Mouse (Mus musculus): ENCODE data around the gene Prkce. TPM values are rescaled to one million over a fixed set of nuclear protein-coding genes. Genes with fewer than 3 reads are reported as not detected.

Gene Prkce
- polyA plus RNA-seq, 2 experiments = 0.32 to 0.37 TPM

DNA sequence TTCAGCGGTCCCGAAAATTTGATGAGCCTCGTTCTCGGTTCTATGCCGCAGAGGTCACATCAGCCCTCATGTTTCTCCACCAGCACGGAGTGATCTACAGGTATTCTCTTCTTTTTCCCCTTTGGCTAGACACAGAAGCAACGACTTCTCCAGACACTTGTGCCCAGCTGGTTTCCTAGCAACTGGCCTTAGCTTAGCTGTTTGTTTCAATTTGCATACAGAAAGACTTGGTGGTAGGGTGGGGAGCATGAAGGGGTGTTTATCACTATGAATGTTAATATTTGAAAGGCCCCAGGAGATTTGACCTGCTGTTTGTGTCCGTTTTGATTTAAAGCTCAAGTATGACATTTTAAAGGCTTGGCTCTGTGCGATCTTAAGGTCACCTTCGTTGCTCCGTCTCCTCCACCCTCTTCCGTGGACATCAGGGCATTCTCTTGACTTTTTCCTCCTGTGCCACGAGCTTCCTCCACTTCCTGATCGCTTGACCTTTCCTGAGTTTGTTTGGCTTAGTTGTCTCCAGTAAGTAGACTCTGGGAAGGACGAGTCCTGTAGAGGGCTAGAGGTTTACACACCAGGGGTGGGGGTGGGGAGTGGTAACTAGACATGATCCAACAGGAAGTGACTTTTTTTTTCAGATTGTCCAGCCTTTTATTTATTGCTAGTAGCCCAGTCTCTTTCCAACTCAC, 391.8 kb downstream of the Prkce start:
- Histone ChIP-seq H3K9ac (replicated peaks) (no peak overlapping the region), H3K4me1 (replicated peaks; ENCODE audit: control insufficient read depth in 2 of 2, insufficient read depth in 2 of 2, low read length in 1 of 2) (peaks cover 0 to 2% of the 10 kb centered on the region in 2 experiments; a peak in 1 of 4 replicates), H3K36me3 (replicated peaks; ENCODE audit: control insufficient read depth, insufficient read depth, low read depth) (no peaks in the 10 kb centered on the region), H3K27me3 (ENCODE audit: control insufficient read depth, insufficient read depth, low read length) (no peaks in the 10 kb centered on the region), H3K4me3 (ENCODE audit: insufficient read depth in 1 of 2, low read depth in 2 of 2, low read length in 2 of 2) (no peak overlapping the region), H3K4me2 (ENCODE audit: low read depth) (no peak overlapping the region), H3K27ac (no peak overlapping the region), H3K9me3 (ENCODE audit: control insufficient read depth, low read length) (no peaks in the 10 kb centered on the region)
- TF ChIP-seq CTCF (IDR thresholded peaks at IDR 0.05; ENCODE audit: low read depth) (no peak), EP300 (IDR thresholded peaks at IDR 0.05; ENCODE audit: low read depth) (no peak)
- WGBS (ENCODE audit: insufficient replicate concordance) = 48% methylated on average over 15 of the region's 15 CpGs
- no peak for DNase-seq (ENCODE audit: low read depth in 3 of 3, low spot score in 3 of 3)
- ATAC-seq (ENCODE audit: insufficient read depth) = no peak

DNA sequence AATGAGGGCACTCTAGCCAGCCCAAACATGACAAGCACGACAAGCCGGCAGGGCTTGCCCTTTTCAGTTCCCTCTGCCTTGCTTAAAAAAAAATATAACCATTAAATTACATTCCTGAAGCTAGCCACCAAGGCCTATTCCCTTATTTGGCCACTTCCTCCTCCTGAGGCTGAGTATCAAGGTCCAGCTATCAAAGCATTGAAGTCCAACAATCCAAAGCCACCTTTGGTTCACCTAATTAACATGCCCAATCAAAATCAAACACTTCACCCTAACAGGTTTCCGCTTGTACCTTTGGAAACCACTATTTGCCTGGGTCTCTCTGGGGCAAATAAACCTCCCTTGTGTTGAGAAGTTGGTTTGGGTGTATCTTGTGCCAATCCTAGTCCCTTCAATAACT, 392.9 kb downstream of the Prkce start:
- ATAC-seq (ENCODE audit: insufficient read depth) = no peak
- WGBS (ENCODE audit: insufficient replicate concordance) = 77% methylated on average over 3 of the region's 3 CpGs

DNA sequence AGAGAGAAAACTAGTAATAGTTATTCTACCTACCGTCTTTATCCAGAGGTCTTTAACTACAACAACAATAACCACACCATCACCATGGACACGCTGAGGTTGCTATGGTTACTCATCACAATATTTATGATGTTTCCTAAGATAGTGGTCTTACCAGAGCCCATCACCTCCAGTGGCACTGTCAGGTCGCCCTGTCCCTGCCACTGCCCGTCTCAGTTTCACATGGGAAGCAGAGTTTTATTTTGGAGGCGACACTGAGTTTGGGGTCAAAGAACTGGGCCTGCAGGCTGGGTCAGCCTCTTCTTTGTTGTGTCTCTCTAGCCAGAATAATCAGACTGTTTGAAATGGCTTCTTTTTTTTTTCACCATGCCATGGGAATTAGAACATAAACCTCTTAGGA, 402.9 kb downstream of the Prkce start:
- H3K27ac ChIP-seq = no peak overlapping the region
- 70% methylated on average over 5 of the region's 5 CpGs for WGBS (ENCODE audit: insufficient replicate concordance)
- H3K4me2 ChIP-seq (ENCODE audit: low read depth) = no peak overlapping the region
- H3K36me3 ChIP-seq (replicated peaks; ENCODE audit: control insufficient read depth, insufficient read depth, low read depth) = no peaks in the 10 kb centered on the region
- ATAC-seq (ENCODE audit: insufficient read depth) (no peak), DNase-seq (ENCODE audit: low read depth in 3 of 3, low spot score in 3 of 3) (no peak)
- H3K27me3 ChIP-seq (ENCODE audit: control insufficient read depth, insufficient read depth, low read length) = no peaks in the 10 kb centered on the region
- TF ChIP-seq EP300 (IDR thresholded peaks at IDR 0.05; ENCODE audit: low read depth) (no peak), CTCF (IDR thresholded peaks at IDR 0.05; ENCODE audit: low read depth) (no peak)
- H3K4me3 ChIP-seq (ENCODE audit: insufficient read depth in 1 of 2, low read depth in 2 of 2, low read length in 2 of 2) = no peak overlapping the region
- H3K9ac ChIP-seq (replicated peaks) = no peak overlapping the region
- H3K9me3 ChIP-seq (ENCODE audit: control insufficient read depth, low read length) = no peaks in the 10 kb centered on the region
- no peaks in the 10 kb centered on the region for H3K4me1 ChIP-seq (replicated peaks; ENCODE audit: control insufficient read depth in 2 of 2, insufficient read depth in 2 of 2, low read length in 1 of 2)

More for the DNA sequence above, 392.9 kb downstream of the Prkce start:
- Histone ChIP-seq H3K27ac (no peak overlapping the region), H3K4me1 (replicated peaks; ENCODE audit: control insufficient read depth in 2 of 2, insufficient read depth in 2 of 2, low read length in 1 of 2) (peaks cover 0 to 2% of the 10 kb centered on the region in 2 experiments; a peak in 1 of 4 replicates), H3K36me3 (replicated peaks; ENCODE audit: control insufficient read depth, insufficient read depth, low read depth) (no peaks in the 10 kb centered on the region), H3K4me2 (ENCODE audit: low read depth) (no peak overlapping the region), H3K27me3 (ENCODE audit: control insufficient read depth, insufficient read depth, low read length) (no peaks in the 10 kb centered on the region), H3K4me3 (ENCODE audit: insufficient read depth in 1 of 2, low read depth in 2 of 2, low read length in 2 of 2) (no peak overlapping the region), H3K9me3 (ENCODE audit: control insufficient read depth, low read length) (no peaks in the 10 kb centered on the region), H3K9ac (replicated peaks) (no peak overlapping the region)
- no peak for TF ChIP-seq EP300 (IDR thresholded peaks at IDR 0.05; ENCODE audit: low read depth)
- TF ChIP-seq CTCF (IDR thresholded peaks at IDR 0.05; ENCODE audit: low read depth) = no peak
- no peak for DNase-seq (ENCODE audit: low read depth in 3 of 3, low spot score in 3 of 3)

DNA sequence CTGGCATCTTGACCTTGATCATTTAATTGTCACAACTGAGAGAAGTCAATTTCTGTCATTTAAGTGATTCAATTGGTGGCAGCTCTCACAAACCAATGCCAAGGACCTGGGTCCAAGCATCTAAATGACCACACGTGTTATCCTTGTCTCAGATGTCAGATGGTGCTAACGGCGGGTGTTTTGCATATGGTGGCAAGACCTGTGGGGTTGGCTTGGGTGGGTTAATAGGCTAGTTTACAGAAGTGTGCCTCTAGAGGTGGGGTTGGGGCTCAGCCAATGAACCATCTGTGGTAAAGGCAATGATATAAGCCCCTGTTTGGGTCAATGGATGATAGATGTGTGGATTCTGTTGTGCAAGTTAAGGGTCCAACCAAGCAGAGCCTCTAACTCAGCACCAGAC, 403.7 kb downstream of the Prkce start:
- H3K4me1 ChIP-seq (replicated peaks; ENCODE audit: control insufficient read depth in 2 of 2, insufficient read depth in 2 of 2, low read length in 1 of 2) = no peaks in the 10 kb centered on the region
- no peak for DNase-seq (ENCODE audit: low read depth in 3 of 3, low spot score in 3 of 3)
- H3K4me3 ChIP-seq (ENCODE audit: insufficient read depth in 1 of 2, low read depth in 2 of 2, low read length in 2 of 2) = no peak overlapping the region
- H3K27ac ChIP-seq = no peak overlapping the region
- TF ChIP-seq EP300 (IDR thresholded peaks at IDR 0.05; ENCODE audit: low read depth) (no peak), CTCF (IDR thresholded peaks at IDR 0.05; ENCODE audit: low read depth) (no peak)
- ATAC-seq (ENCODE audit: insufficient read depth) = no peak
- no peaks in the 10 kb centered on the region for H3K9me3 ChIP-seq (ENCODE audit: control insufficient read depth, low read length)
- H3K9ac ChIP-seq (replicated peaks) = no peak overlapping the region
- no peaks in the 10 kb centered on the region for H3K27me3 ChIP-seq (ENCODE audit: control insufficient read depth, insufficient read depth, low read length)
- 71% methylated on average over 3 of the region's 3 CpGs for WGBS (ENCODE audit: insufficient replicate concordance)
- H3K36me3 ChIP-seq (replicated peaks; ENCODE audit: control insufficient read depth, insufficient read depth, low read depth) = no peaks in the 10 kb centered on the region
- H3K4me2 ChIP-seq (ENCODE audit: low read depth) = no peak overlapping the region

DNA sequence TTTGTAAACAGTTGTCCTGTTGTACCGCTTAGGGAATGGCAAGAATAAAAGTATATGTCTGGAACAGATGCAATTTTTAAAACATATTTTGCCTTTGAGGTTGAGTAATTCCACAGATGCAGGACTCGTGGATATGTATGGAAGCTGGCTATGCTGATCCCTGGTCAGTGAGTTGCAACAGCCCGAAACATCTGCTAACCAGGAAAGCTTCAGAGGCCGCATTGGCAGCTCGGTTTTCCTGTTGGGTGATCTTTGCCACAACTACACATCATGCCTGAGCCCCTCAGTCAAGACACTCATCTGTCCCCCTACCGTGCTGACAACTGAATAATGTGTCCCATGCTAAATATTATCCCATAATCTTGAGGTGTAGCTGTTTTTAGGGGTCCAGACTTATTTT, 404.6 kb downstream of the Prkce start:
- Histone ChIP-seq H3K27me3 (ENCODE audit: control insufficient read depth, insufficient read depth, low read length) (no peaks in the 10 kb centered on the region), H3K27ac (no peak overlapping the region), H3K4me1 (replicated peaks; ENCODE audit: control insufficient read depth in 2 of 2, insufficient read depth in 2 of 2, low read length in 1 of 2) (no peaks in the 10 kb centered on the region), H3K36me3 (replicated peaks; ENCODE audit: control insufficient read depth, insufficient read depth, low read depth) (no peaks in the 10 kb centered on the region), H3K9ac (replicated peaks) (no peak overlapping the region), H3K4me2 (ENCODE audit: low read depth) (no peak overlapping the region), H3K4me3 (ENCODE audit: insufficient read depth in 1 of 2, low read depth in 2 of 2, low read length in 2 of 2) (no peak overlapping the region), H3K9me3 (ENCODE audit: control insufficient read depth, low read length) (no peaks in the 10 kb centered on the region)
- TF ChIP-seq EP300 (IDR thresholded peaks at IDR 0.05; ENCODE audit: low read depth) (no peak), CTCF (IDR thresholded peaks at IDR 0.05; ENCODE audit: low read depth) (no peak)
- DNase-seq (ENCODE audit: low read depth in 3 of 3, low spot score in 3 of 3) (no peak), ATAC-seq (ENCODE audit: insufficient read depth) (no peak)
- 46% methylated on average over 6 of the region's 6 CpGs for WGBS (ENCODE audit: insufficient replicate concordance)
